Mouse (Mus musculus) olfactory bulb, adult 2 months (tissue): ENCODE measurements around the gene Fblim1. TPM values are rescaled to one million over a fixed set of nuclear protein-coding genes. Genes with fewer than 3 reads are reported as not detected.

Source experiments
- H3K27ac ChIP-seq: fragments of 200-500 bp; 2 replicates; pipeline ENCODE4 v1.5.1; 2012; ENCODE audit warnings: low read depth, low read length; ENCODE audit not compliant: insufficient read depth
- H3K4me1 ChIP-seq: fragments of 200-500 bp; 2 replicates; pipeline ENCODE4 v1.6.1; 2012; ENCODE audit warnings: low read length; ENCODE audit not compliant: control insufficient read depth, insufficient read depth
- H3K4me3 ChIP-seq: fragments of 200-500 bp; 2 replicates; pipeline ENCODE4 v1.5.1; 2012; ENCODE audit warnings: mild to moderate bottlenecking, low read depth, low read length, moderate library complexity; ENCODE audit not compliant: insufficient read depth
- CTCF ChIP-seq: fragments of 200-500 bp; IDR thresholded peaks from 2 replicates; pipeline ENCODE4 v1.5.1; 2012; ENCODE audit warnings: low read depth, mild to moderate bottlenecking, low read length, moderate library complexity; ENCODE audit not compliant: insufficient read depth
- POLR2A ChIP-seq: fragments of 200-500 bp; IDR thresholded peaks from 2 replicates; pipeline ENCODE4 v1.6.1; 2012; ENCODE audit warnings: mild to moderate bottlenecking, low read depth, low read length, moderate library complexity; ENCODE audit not compliant: insufficient read depth
- WGBS: fragments of 180-500 bp; shearing (Covaris S2); methylation state at CpG from one replicate; pipeline ENCODE4 v1.1.7; 2018; 5-methylcytosine and 5-hydroxymethylcytosine counted together
- polyA plus RNA-seq: library from polyadenylated mRNA; stranded (reverse); fragments of >200 nt; gene quantifications from 2 replicates; pipeline ENCODE4 v1.2.4, GENCODE M21; 2012; ENCODE audit warnings: low replicate concordance; ENCODE audit not compliant: missing spikeins, insufficient read depth, insufficient read length

The Fblim1 gene
- polyA plus RNA-seq, 1 experiment, result not detected

GRCm38 (mm10) chr4:141630021-141630420 is 24.1 kb upstream of the Fblim1 start:
- 97% methylated on average over 11 of the region's 11 CpGs for WGBS
- Histone ChIP-seq H3K4me1 (no peaks in the 10 kb centered on the region), H3K27ac (no peak overlapping the region), H3K4me3 (no peak overlapping the region)
- no peak for TF ChIP-seq POLR2A
- no peak for TF ChIP-seq CTCF

- WGBS, result 79% methylated on average over 14 of the region's 14 CpGs
- Histone ChIP-seq H3K27ac (no peak overlapping the region), H3K4me3 (no peak overlapping the region), H3K4me1 (peaks cover 3% of the 10 kb centered on the region; the same call in 1 of the 2 replicates)
- TF ChIP-seq CTCF (no peak), POLR2A (no peak)
Observed at GRCm38 (mm10) chr4:141628661-141629060, 22.8 kb upstream of the Fblim1 start.

DNA sequence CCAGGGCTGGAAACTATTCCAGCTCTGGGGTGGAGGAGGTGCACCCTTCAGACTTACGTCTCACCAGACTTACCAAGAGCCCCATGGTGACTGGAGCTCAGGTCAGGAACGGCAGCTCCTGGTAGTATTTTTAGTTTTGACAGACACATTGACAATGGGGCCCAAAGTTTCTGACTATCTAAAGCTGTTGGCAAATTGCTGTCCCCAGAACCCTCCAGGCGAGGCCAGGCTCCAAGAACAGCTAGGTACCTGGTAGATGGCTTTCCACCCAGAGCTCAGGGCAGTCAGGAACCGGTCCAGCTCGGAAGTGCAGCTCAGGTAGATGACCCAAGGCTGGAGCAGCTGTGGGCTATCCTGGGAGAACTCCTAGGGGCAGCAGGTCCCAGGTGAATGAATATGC is 21.6 kb upstream of the Fblim1 start:
- Histone ChIP-seq H3K4me3 (no peak overlapping the region), H3K4me1 (peaks cover 6% of the 10 kb centered on the region; the same call in 1 of the 2 replicates), H3K27ac (no peak overlapping the region)
- TF ChIP-seq CTCF, result no peak
- TF ChIP-seq POLR2A, result no peak
- 89% methylated on average over 5 of the region's 5 CpGs for WGBS

DNA sequence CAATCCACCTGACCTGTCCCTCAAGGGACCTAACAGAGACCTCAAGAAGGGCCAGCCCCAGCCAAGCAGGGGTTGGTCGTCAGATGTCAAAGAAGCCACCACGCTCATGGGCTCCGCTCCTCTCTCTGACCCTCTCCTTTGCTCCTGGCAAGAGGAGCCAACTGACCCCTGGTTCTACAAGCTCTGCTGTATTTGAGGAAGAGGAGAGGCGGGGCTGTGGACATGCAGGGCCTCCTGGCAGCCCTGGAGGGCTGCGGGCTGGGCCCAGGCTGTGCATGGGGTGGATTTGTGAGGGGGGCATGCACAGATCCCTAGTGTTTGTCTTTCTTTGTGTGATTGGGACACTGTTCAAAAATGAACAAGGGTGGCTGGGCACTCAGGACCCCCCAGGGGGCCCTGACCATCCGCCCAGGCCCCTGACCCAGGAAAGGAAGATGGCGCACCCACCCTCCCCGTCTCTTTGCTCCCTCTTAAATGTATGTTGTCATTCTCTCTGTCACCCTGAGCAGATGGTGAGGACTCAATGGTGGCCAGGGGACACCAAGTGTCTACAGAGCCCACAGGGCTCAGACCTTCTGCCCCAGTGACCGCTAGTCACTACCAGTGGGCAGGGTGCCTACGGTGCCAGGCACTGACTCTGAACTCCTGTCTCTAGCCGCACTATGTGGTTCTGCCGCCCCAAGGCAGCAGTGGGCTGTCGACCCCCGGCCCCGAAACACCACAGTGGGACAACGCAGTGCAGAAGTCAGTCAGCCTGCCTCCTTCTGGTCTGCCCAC is 20.1 kb upstream of the Fblim1 start:
- H3K4me3 ChIP-seq, result no peak overlapping the region
- peaks cover 6% of the 10 kb centered on the region; the same call in 1 of the 2 replicates for H3K4me1 ChIP-seq
- no peak overlapping the region for H3K27ac ChIP-seq
- TF ChIP-seq POLR2A (no peak), CTCF (no peak)
- 93% methylated on average over 16 of the region's 16 CpGs for WGBS

DNA sequence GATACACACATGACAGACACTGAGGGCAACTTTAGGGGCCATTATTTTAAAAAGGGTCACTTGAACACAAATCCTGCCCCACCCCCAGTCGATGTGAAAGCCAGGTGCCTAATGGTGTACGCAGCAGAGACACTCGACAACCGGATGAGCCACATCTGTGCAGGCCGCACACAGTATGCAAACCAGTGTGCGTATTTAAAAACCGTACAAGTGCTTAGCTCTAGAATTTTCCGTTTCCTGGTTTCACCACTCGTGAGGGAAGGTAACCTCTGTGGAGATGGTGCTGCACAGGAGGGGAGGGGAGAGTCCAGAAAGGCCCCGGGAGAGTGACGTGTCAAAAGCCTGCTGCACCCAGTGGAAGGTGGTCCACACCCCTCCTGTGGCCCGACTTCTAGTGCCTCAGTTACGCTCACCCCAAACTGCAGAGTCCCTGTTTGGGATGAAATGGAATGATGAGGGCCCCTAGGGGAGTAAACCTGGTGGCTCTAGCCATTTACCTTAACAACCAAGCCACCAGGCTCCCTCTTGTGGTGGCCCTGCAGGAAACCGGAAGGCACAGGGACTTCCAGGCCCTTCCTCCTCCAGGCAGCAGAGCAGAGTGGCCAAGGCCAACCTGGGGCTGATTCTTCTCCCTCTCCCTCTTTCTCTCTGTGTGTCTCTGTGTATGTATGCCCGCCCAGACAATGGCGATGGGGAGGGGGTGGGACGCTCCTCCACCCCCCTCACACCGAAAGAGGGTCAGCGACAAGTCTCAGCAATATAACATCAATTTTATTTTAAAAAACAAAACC is 19.3 kb upstream of the Fblim1 start:
- Histone ChIP-seq H3K4me1 (peaks cover 6% of the 10 kb centered on the region; the same call in 1 of the 2 replicates), H3K27ac (no peak overlapping the region), H3K4me3 (no peak overlapping the region)
- TF ChIP-seq POLR2A (no peak), CTCF (0 out of 2 replicates have a peak, but pooled peaks have one; percentile 24)
- WGBS, result 81% methylated on average over 19 of the region's 19 CpGs

DNA sequence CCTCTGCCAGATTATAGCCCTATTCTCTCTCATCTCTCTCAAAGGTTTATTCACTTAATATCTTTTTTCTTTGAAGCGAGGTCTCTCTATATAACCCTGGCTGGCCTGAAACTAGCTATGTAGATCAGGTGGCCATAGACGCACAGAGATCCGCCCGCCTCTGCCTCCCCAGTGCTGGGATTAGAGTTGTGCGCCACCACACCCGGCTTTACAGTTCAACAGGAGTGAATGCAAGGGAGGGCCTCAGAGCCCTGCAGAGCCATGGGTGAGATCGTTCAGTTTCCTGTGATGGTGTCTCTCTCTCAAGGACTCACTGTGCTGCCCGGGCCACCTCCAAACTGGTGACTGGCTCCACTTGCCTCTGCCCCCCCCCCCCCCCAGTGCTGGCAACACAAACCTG is 18.2 kb upstream of the Fblim1 start:
- H3K27ac ChIP-seq, result no peak overlapping the region
- peaks cover 6% of the 10 kb centered on the region; the same call in 1 of the 2 replicates for H3K4me1 ChIP-seq
- TF ChIP-seq CTCF (no peak), POLR2A (no peak)
- 91% methylated on average over 8 of the region's 8 CpGs for WGBS
- H3K4me3 ChIP-seq, result no peak overlapping the region

DNA sequence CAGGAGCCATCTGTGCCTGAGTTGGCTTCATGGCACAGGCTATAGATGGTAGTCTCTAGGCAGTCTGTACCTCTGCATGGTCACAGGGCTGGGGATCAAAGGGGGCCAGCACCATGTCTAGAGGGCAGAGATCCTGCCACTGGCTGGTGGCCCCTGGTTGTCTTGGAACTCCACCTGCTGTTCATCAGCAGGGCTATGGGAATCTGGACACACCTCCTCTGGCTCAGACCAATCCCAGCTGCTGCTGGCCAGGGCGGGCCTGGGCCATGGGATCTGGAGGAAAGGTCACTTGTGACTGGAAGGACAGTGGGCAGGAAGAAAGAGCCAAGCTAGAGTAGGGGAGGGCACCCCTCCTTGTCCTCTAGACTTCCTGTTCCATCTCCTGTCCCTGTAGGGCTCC is 17.8 kb upstream of the Fblim1 start, which contains the start of gene Slc25a34:
Gene Slc25a34 (minus strand): TSS at position 156 of the 400 bp plus-strand sequence.
- TF ChIP-seq POLR2A (no peak), CTCF (no peak)
- Histone ChIP-seq H3K4me3 (0 out of 2 replicates have a peak within 1 kb of the TSS, but pooled peaks have one; percentile 3), H3K27ac (no peak within 1 kb of the TSS), H3K4me1 (peaks cover 10% of the 10 kb centered on the region; the same call in 1 of the 2 replicates)
- WGBS, result 38% methylated on average over 1 of the region's 1 CpGs

DNA sequence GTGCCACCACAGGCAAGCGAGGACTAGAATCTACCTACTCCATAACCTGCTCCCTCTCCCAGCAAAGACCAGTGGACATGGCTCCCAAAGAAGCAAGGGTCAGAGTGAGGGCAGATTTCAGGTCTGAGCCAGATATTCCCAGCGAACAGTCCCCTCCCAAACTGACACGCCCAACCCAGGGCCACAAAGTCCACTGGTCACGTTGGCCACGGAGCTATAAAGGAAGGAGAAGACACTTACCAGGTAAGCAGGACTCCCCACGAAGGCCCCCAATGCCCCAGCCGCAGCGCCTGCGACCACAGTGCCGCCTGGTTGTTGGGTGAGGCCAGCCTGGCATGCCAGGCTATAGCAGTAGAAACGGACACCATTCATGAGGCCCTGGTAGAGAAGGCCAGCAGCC is 17.1 kb upstream of the Fblim1 start:
- TF ChIP-seq POLR2A, result no peak
- no peak for TF ChIP-seq CTCF
- H3K4me3 ChIP-seq, result 0 out of 2 replicates have a peak overlapping the region, but pooled peaks have one; percentile 3
- 88% methylated on average over 11 of the region's 11 CpGs for WGBS
- H3K4me1 ChIP-seq, result peaks cover 11% of the 10 kb centered on the region; the same call in 1 of the 2 replicates
- no peak overlapping the region for H3K27ac ChIP-seq

GRCm38 (mm10) chr4:141622580-141622979 is 16.7 kb upstream of the Fblim1 start:
- Histone ChIP-seq H3K4me3 (no peak overlapping the region), H3K27ac (no peak overlapping the region), H3K4me1 (peaks cover 16% of the 10 kb centered on the region)
- TF ChIP-seq CTCF (no peak), POLR2A (no peak)
- WGBS, result 84% methylated on average over 5 of the region's 5 CpGs
